Mouse (Mus musculus): ENCODE results near the gene Srp14. TPM values are rescaled to one million over a fixed set of nuclear protein-coding genes. Genes with fewer than 3 reads are reported as not detected.

Gene Srp14
- total RNA-seq, 2 experiments from 2014 or later, result 217 to 225 TPM

DNA sequence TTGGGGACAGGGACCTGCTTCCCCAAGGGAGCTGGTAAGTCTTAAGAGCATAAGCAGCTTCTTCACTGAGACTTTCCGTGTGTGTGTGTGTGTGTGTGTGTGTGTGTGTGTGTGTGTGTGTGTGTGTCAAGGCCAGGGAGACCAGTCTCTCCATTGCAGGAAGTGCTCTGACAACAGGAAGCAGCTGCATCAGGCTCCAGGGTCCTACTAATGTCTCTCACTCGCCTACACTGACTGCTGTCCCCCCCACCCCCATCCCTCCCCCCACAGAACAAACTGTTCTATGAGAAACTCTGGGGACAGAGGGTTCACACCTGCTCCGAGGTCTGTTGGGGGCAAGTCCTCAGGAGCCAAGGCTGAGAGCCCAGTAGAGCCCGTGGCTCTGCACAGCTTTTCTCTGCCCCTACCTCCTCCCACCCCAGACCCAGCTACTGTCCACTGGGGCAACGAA, 11.8 kb upstream of the Srp14 start:
- peak in 1 of 2 experiments; percentile 36 for DNase-seq (ENCODE audit: low spot score in 2 of 2)

DNA sequence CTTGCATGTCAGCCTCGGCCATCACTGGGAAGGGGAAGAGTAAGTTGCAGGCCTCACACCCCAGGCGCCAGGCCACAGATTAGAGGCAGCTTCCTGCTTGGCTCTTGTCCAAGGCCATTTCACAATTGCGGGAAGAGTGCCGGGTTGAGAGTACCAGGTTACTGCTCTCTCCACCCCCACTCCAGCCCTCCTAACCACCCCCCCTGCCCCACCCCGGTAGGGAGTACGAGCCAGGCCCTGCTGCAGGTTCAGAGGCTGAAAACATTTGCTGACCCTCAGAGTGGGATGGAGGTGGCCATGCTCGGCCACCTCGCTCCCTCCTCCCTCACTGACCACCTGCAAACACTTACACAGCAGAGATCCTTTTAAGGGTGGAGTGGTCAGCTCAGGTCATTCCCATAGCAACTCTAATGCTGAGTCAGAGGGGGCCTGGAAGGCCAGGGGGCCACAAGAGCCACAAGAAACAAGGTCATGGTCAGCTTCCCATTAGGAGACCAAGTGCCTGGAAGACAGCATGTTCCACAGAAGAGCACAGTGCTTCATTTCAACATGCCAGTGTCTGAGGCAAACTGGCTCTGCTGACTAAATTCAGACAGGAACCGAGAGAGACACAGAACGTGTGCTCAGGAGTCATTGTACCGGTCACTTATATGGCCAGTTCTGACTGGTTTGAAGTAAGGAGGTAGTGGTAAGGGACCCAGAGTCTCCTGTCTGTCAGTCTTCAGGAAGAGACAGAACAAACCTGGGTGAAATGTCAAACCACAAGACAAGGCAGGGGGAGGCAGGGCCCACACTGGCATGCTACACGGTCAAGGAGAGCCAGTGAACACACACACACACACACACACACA, 11.0 kb upstream of the Srp14 start:
- DNase-seq (ENCODE audit: low spot score in 2 of 2), result peak; percentile 62 to 72

DNA sequence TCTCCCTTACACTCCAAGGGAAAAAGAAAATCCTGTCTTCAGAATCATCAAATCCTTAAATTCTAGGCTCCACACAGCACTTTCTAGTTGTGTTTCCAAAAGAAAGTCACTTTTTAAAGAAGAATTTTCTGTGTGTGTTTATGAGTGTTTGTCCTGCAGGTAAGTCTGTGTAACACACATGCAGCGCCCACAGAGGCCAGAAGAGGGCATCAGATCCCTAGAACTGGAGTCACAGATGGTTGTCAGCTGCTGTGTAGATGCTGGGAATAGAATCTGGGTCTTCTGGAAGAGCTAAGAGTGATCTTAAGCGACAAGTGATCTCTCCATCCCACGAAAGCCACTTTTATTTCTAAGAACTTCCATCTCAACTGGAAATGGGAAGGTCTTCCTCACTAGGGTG, 8.3 kb upstream of the Srp14 start:
- DNase-seq (ENCODE audit: low spot score in 2 of 2), result no peak

DNA sequence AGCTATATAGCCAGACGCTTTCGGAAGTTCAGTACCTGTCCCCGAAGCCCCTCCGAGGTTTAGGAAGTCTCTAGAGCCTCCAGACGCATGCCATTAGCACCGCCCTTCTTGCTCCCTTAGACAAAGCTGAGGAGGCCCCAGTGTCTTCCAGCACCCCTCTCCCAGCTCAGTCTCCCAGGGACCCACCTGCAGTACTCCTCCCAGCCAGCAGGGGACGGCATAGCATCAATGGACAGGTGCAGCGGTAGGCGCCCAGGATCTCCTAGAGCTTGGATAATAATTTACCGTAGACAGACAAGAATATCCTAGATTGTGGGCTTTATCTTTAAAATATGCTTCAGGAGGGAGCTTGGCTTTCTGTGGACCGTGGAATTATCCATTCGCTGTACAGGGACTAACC, 7.4 kb upstream of the Srp14 start:
- DNase-seq (ENCODE audit: low spot score in 2 of 2), result peak; percentile 87 to 93

DNA sequence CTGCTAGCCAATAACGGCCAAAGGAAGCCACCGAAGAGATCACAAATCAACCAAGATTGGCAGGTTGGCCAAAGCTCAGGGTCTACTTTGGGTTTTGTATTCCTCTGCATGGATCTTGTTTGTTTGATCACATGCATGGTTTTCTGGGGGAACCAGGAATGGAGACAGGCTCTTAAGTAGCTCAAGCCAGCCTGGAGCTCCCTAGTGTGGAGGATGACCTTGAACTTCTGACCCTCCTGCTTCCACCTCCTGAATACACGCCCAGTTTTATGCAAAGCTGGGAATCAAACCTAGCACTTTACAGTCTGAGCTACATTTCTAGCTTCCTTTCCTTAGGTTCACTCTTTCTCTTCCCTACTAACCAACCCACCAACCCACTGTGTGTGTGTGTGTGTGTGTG, 5.9 kb upstream of the Srp14 start:
- DNase-seq (ENCODE audit: low spot score in 2 of 2), result no peak

DNA sequence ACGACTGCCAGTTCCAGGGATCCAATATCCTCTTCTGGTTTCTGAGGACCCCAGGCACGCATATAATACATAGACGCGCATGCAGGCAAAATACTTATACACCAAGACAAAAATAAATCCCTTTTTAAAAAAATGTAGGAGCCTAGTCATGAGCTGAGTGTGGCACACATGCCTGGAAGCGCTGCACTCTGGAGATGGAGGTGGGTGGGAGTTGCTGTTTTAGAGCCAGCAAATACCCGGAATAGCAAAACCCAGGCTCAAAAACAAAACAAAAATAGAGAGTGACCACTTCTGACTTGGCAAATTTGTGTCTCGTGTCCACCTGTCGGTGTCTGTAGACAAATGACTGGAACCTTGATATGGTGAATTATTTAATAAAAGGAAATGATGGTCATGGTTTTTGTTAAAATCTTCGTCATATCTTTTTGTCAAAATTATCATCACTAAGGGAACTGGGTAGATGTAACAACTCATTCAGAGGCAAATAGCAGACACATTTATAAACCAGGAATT, 4.9 kb upstream of the Srp14 start:
- DNase-seq (ENCODE audit: low spot score in 2 of 2), result no peak

DNA sequence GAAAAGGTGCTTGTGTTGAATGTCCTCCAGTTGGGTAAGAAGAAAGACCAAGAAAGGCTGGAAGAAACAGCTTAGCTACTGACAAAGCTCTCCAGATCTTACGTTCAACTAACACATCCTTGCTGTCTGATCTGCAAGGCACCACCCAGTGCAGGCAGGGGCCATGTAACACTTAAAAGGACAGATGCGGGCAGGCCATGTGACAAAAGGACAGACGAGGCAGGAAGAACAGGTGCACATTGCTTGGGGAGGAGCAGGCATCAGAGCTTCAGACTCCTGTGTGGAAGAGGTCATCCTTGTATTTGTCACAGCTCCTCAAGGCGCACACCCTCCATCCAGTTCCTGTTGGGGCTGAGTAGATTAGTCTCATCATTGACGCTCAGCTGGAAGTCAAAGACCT, 3.5 kb upstream of the Srp14 start:
- no peak for DNase-seq (ENCODE audit: low spot score in 2 of 2)

DNA sequence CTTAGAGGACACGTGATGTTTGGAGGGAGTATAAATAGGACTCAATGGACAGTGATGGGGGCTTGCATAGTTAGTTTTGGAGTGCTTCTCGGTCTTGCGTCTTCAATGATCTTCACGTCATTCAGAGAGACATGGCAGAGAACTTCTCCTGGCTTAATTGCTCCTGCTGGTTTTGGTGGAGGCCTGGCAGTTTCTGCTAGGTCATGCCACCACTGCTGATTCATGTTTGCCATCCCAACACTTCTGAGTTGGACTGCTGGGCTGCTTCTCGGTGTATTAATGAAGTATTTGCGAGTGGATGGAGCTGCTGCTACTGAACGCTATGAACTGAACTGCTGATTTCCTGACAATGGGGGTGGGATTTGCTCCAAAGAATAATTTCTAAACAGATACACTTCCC, 1.4 kb upstream of the Srp14 start:
- no peak for DNase-seq (ENCODE audit: low spot score in 2 of 2)

DNA sequence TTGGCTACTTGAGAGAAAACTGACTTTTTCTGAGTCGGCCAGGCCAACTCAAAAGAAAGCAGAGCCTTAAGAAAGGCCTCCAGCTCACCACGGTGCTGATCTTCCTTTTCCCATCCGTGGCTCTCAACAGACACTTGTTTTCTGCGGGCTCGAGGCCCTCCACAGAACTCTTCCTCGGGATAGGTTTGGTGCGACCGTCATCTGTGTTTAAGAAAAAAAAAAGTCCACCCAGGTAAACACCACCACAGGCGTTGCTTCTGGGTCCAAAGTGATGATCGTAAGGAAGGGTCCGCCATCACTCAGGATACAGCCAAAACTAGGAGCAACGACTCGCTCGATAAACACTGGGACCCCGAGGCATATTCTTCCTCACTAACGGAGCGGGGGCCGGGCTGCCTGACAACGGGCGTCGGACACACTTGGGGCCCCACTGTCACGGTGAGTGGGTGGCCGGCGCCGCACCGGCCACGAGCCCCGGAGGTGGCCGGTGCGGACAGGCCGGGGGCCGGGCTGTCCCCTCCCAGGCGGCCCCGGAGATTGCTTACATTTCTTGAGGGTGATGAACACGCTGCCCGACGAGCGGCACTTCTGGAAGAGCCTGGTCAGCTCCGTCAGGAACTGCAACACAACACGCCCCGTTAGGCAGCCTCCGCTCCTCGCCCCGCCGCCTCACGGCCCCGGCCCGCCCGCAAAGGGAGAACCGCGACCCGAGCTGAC, 520 bp downstream of the Srp14 start:
- no peak for DNase-seq (ENCODE audit: low spot score in 2 of 2)

DNA sequence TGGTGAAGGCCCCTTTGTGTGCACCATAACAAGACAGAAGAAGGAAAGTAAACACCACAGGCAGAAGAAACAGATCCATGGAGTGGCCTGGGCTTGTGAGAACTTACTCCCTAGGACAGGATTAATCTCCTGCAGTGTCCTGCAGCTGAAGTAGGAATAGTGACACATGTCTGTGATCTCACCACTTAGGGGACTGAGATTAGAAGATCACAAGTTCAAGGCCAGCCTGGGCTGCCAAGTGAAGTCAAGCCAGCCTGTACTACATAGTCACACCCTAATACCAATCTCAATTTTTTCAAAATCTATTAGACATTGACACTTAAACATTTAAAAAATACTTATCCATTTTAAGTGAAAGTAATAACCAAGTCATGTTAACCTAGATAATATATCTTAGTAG, 11.2 kb downstream of the Srp14 start:
- DNase-seq (ENCODE audit: low spot score in 2 of 2), result no peak

DNA sequence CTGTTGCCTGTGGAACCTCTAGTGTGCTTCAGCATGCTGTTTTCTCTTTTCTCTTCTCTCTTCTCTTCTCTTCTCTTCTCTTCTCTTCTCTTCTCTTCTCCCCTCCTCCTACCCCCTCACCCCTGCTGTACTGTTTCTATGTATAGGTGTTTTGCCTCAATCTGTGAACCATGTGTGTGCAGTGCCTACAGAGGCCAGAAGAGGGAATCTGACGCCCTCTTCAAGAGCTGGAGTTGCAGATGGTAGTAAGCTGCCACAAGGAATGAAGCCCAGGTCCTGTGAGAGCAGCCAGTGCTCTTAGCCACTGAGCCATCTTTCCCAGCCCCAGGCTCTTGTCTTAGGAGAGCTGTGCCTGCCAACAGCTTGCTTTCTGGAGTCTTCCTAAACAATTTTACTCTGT, 12.9 kb downstream of the Srp14 start:
- DNase-seq (ENCODE audit: low spot score in 2 of 2), result no peak

DNA sequence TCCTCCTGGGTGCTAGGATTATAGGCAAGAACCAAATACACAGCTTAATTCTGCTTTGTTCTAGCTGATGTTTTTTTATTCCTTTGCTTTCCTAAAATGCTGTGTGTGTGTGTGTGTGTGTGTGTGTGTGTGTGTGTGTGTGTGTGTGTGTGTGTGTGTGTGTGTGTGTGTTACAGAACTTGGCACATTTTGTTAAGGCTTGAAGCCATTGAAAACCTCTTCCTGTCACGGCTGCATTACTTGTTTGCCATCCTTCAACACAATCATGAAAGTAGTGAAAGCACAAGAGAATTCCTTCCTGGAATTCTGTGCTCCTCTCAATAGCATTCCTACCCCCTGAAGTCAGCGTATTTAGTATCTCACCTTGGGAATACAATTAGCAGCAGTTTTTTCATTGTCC, 13.6 kb downstream of the Srp14 start:
- no peak for DNase-seq (ENCODE audit: low spot score in 2 of 2)

DNA sequence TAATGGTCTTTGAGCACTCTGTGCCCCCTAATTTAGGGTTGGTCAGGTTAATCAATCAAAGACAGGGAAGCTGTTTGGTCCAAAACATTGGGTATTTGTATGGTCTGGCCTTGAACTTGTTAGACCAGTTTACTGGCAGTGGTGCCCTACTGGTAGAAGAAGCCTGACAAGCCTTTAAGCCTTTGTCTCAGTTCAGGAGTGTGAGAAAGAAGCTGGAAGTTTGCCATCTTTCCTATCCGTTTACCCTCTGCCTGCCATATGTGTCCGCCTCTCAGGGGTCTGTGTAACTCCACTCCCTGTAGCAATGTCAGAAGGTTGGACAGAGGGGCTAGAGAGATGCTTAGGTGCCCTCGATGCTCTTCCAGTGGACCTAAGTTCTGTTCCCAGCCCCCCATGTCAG, 15.1 kb downstream of the Srp14 start:
- no peak for DNase-seq (ENCODE audit: low spot score in 2 of 2)

DNA sequence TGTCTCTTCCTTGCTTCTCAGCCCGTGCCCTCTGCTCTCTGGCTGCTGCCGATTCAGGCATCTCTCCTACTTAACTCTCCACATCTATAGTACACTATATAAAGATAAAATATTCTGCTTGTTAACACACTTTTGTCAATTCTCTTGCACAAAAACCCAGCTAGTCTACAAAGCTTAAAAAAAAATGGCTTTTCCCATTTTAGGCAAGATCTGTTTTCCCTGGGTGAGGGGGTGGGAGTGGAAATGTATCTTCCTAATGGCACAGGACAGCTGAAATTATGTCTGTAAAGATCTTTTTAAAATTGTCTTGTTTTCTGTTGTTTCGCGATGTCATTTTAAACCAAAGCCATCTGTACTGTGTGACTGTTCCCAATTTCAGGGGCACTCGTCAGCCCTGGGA, 16.0 kb downstream of the Srp14 start:
- no peak for DNase-seq (ENCODE audit: low spot score in 2 of 2)

DNA sequence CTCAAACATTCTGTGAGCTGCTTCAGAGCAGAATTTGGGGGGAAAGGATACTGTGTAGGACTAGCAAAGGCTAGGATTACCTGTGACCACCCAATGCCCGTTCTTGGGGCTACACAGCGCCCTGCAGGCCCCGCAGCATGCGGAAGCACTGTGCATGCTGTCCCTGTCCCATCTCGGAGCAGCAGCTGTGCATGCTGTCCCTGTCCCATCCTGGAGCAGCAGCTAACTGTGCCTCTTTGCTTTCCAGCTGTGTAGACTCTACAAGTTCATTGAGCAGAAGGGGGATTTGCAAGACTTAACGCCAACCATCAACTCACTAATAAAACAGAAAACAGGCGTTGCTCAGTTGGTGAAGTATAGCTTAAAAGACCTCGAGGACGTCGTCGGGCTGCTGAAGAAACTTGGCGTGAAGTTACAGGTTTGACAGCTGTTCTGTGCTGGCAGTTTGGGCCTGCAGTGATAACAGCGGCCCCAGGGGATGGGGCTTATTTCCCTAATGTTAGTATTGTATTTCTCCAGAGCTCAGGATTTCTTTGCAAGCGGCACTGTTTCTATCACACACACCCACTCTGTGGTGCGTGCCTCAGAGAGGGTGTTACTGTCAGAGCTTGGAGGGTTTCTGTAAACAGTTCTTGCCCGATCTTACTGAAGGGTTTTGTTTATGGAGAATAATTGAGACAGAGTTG, 17.9 kb downstream of the Srp14 start:
- no peak for DNase-seq (ENCODE audit: low spot score in 2 of 2)

DNA sequence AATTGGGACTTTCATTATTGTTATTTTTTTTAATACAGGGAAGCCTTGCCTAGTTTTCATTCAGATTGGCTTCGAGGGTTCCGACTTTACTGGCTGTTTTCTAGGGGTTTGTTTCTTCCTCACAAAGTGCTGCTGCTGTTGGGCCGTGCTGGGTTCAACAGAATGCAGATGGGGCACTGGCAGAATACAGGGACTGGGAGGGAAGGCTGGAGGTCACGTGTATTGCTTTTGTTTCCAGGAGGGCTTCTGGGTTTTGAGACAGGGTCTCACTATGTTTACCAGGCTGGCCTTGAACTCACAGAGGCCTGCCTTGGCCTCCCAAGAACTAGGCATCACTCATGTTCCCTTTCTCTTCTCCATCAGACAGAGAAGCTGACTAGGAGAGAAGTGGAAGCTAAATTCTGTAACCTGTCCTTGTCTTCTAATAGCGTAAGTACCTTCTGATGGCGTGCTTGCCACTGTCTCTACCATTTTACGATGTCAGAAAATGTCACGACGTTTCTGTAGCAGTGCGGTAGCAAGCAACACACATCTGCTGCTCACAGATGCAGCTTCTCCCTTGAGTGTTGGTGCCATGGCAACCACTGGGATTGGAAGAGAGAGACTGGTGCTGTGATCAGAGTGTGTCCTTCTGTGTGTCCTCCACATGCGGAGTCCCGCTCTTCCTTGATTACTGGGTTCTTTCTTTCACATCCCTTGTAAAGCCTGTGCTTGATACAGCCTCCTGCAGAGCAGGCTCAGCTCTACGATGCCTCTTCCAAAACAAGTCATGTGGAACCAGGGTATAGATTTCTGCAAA, 21.8 kb downstream of the Srp14 start:
- no peak for DNase-seq (ENCODE audit: low spot score in 2 of 2)

DNA sequence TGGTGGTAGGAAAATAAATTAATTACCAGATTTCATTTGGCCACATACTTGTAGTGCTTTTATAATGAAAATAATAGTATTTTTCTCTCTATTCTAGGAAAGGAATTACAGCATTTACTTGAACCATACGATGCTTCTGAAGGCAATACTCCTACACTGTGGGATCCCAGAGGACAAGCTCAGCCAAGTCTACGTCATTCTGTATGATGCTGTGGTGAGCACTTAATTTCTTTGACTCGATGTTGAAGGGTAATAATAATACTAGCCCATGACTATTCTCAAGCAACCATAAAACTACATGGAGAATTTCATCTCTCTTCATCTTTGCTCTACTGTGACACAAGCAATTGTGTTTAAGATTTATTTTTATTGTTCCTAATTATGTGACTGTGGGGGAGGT, 22.5 kb downstream of the Srp14 start:
- DNase-seq (ENCODE audit: low spot score in 2 of 2), result no peak

DNA sequence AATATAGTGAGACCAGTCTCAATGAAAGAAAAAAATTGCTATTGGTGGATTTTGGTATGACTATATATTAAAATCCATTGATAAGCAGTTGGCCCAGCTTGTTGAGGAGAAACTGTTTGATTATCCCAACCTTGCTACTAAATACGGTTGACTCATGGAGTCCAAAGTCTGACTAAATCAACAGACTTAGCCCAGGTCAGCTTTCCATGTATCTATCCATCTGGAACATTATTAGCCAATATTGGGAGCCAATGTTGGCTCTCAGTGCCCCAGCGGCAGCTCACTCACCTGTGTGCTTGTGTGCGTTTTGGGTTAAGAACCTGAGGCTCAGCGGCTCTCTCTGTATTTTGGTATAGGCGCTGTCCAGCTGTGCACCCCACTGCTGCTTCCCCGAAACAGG, 28.5 kb downstream of the Srp14 start:
- no peak for DNase-seq (ENCODE audit: low spot score in 2 of 2)

DNA sequence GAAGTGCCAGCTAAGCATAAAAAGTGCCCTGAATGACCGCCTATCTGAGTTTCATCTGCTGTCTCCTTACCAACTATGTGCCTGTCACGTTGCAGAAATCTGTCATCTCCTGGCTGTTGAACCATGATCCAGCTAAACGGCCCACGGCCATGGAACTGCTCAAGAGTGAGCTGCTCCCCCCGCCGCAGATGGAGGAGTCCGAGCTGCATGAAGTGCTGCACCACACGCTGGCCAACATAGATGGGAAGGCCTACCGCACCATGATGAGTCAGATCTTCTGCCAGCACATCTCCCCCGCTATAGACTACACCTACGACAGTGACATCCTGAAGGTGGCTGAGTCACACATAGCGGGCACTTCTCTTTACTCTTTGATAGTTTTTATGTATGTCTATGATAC, 31.3 kb downstream of the Srp14 start:
- no peak for DNase-seq (ENCODE audit: low spot score in 2 of 2)

DNA sequence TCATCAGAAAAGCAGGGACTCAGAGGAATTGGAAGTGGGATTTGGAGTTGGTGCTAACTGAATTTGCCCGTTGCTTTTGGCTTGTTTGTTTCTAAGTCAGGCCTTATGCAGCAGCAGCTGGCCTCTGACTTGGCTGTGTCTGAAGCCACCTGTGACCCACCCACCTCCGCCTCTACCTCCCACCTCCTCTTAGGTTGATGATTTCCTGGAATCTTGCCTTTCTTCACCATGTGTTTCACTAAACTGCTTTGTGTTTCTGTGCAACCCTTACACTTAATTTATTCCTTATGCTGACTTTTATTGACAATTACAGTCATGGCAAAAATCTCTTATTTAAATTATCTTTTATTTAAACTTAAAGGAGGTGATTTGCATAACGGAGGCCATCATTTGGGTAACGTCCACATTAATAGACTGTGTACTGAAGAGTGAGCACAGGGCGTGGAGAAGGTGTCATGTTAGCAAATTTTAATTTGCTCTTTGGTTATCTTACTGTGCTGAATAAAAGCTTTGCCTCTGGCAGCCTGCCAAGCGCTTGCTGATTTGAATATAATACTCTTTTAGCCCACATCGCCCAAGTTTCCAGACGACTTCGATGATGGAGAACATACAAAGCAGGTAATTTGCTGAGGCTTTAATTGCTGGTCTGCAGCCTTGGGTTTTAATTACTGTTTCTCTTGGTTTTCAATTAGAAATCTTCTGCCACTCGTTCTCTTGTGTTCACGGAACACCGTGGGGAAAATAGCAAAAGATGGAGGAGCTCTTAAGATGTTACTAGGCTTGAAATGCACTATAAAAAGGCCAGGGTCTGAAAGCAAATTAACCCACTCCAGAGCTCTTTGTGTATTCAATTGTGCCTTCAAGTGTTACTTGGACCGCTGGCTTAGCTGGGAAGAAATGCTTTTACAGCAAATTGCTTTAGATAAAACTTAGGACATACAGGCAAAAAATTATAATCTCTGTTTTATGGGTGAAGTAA, 33.5 kb downstream of the Srp14 start:
- DNase-seq (ENCODE audit: low spot score in 2 of 2), result no peak
